Mouse (Mus musculus): ENCODE measurements at regions not wholly inside any gene's neighbourhood (a gene's known extent, or its start where the extent isn't known, plus 50 kb on each side); places are given as distances from the start of the nearest gene placed in this dataset.

DNA sequence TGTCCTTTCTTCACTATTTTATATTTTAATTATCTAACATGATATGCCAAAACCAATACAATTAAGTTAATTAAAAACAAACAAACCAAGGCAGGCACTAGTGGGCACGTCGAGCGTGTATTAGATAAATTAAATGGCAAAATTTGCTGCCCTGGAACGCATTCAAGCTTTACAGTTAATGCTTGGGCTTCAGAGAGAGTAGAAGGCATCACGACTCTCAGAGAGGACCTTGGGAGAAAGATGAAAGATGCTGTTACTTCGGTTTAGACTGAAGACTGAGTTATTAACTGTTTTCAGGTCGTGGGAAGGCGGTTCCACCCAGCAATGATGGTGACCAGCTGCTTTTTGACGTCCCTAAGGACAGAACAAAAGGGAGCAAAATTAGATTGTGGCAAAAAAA is 71.7 kb upstream of the Boc start:
- DNase-seq (ENCODE audit: low spot score): no peak

DNA sequence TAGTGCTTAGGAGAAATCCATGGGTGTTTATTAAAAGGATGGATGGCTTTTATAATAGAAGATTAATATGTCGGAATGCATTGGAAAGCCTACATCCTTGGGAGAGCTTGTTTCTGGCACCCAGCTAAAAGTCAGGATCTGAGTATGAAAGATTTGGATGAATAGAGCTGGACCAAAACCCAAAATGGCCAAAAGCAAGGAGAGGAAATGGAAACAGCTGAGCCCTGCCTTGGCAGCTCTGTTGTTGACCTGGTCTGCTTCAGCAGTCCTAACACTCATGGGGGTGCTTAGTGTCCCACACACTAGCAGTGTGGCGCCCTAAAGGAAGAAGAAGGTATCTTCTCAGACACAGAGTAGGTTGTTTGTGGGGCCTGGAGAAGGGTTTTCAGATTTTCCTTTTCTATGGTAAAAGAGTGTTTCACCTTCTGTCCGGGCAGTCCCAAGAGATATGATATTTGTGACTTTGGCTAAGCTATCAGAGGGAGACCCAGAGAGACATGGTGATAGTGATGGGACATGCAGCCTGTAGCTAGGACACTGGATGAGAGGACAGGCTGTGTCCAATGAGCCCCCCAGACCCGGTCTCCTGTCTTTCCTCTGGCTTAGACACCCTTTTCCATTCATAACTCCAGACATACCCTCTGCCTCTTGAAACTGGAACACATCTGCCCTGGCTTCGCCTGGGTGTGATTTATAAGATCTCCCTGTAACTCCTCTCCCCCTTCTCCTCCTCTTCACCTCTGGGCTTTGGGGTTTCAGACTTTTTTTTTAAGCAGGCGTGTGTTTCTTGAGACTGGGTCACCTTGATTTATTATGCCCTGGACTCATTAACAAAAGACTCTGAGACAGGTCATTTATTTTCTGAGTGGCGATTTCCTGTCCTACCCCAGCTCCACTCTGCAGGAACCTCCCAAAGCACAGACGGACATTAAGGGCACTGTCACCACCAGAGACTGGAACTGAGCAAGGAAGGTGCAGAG is 70.9 kb upstream of the Boc start:
- DNase-seq (ENCODE audit: low spot score): peak; percentile 16

DNA sequence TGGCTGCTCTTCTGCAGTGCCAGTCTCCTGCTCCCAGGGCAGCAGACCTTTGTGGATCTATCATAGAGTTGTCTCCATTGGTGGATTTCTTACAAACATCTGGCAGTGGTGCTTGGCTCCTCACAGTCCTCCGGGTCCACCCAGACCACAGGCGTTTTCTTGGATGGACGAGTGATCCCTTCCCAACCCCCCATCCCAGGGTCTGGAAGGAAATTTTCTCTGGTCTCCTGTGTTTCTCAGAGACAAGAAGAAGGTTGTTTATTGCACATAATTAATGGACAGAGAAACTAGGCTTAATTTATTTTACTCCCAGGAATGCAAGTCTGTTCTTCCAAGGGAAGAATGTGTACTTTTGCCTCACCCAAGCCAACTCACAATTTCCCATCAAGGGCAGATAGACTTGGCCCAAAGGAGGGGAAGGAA is 67.2 kb upstream of the Boc start:
- DNase-seq (ENCODE audit: low spot score): peak; percentile 30

DNA sequence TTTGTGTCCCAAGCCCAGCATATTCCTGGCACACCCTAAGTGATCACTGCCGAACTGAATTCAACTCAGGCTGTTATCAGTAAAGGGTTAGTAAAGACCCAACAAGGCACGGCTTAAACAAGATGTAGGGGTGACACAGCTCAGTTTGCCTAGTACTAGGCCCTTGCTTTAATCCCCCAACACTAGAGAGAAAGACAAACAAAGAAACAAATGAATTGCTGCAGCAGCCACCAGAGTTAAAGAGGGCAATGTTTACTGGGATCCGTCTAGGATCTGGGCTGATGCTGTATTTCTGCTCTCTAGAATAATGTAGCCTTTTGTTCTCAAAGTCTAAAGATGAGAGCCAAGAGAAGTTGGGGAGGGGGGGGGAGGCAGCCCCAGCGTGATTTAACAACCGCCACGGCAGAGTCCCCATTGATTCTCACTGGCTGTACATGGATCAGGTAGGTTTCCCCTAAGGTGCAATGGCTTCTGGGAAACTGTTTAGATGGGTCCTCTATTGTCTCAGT is 66.5 kb upstream of the Boc start:
- DNase-seq (ENCODE audit: low spot score): no peak

DNA sequence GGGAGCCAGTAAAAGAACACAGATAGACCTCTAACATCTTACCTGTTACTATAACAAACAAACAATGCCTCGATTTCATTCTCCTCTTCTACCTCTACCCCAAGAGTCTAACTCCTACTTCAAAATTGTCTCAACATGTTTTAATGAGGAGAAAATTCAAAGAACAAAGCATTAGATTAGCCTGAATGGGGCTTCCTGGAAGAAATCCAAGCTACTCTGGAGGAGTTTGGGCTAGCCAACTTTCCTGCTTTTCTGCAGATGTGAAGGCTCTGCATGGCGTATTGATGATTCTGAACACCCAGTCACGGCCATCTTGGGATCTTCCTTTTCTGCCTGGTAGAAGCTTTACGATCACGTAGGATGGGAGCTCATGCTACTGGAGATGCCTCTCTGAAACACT is 62.9 kb upstream of the Boc start:
- DNase-seq (ENCODE audit: low spot score): no peak

DNA sequence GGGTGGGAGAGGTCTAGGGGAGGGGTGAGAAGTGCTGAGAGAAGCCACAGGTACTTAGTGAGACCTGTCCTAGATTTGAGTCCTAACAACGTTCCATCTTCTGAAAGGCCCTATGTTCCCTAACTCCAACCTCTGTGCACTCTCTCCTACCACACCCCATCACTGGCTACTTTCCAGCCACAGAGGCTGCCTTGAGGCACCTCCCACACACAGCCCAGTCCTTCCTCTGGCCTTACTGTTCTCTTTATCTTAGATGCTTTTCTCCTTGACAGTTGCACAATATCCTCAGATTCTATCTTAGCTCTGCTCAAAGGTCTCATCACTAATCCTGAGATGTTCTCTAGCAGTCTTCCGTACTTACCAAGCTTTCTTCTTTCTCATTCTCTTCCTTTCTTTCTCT is 61.8 kb upstream of the Boc start:
- DNase-seq (ENCODE audit: low spot score): peak; percentile 44

DNA sequence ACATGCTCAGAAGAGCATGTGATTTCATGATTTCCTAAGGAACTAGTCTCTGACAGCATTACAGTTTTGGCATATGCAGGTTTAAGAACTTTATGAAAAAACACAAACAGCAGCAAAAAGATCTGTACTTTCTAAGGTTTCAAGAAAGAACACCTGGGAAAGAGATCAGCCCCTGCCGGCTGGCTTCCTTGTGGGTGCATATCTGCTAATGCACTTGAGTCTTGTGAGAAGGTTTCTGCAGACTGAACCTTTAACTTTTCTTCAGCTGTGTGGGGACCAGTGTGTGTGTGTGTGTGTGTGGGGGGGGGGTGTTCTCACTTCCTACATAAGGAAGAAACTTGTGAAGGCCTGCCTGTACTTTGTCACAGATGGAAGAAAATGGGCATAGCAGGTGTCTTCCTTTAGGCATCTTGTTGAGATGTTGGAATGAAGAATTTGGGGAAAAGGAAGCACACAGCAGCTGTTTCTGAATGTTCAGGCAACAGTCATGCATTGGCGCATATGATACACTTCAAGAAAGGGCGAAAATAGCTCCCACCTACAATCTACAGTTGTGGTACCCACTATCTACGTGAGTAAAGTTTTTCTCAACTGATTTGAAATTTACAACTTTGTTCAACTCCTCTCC is 60.9 kb upstream of the Boc start:
- DNase-seq (ENCODE audit: low spot score): no peak

DNA sequence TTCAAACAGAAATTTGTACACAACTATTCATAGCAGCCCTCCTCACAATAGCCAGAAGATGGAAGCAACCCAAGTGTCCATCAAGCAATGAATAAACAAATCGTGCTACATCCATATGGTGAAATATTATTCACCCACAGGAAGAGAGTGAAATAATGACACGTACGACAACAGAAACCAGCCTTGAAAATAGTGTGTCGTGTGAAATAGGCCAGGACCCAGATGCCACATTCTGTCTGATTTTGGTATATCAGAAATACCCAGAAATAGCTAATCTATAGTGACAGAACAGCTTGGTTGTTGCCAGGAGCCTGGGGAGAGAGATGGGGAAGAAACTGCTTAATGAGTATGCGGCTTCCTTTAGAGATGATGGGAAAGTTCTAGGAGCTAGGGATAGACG is 58.3 kb upstream of the Boc start:
- DNase-seq (ENCODE audit: low spot score): no peak

DNA sequence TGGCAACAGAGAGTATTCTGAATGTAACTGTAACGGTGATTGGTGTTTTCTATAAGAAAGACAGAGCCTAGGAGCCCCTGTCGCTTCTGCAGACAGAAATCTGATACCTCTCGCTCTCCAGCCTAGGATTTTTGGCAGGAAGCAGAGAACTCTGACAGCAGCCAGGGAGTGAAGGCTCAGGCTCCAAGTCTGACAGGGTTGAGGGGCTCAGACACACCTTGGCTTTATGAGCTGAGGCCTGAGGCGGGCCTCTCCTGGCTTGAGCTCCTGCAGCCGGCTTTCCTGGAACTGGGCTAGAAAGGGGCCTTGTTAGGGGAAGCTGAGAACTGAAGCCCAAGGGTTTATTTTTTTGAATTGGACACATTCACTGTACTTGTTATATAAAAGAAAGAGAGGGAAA is 57.7 kb upstream of the Boc start:
- DNase-seq (ENCODE audit: low spot score): peak; percentile 41

DNA sequence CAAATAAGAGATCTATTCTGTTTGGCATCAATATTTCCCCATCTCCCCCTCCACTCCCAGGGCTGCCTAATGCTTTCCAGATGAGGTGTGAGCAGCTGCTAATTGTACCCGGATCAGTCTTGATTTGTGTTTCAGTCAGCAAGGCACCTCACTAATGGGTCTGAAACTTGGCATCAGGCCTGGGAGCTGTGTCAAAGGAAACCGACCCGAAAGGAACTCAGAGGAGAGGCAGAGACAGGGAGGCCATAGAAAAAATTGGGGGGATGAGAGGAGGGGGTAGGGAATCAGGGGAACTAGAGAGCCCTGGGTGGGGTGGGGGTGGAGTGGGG is 57.1 kb upstream of the Boc start:
- no peak for DNase-seq (ENCODE audit: low spot score)

DNA sequence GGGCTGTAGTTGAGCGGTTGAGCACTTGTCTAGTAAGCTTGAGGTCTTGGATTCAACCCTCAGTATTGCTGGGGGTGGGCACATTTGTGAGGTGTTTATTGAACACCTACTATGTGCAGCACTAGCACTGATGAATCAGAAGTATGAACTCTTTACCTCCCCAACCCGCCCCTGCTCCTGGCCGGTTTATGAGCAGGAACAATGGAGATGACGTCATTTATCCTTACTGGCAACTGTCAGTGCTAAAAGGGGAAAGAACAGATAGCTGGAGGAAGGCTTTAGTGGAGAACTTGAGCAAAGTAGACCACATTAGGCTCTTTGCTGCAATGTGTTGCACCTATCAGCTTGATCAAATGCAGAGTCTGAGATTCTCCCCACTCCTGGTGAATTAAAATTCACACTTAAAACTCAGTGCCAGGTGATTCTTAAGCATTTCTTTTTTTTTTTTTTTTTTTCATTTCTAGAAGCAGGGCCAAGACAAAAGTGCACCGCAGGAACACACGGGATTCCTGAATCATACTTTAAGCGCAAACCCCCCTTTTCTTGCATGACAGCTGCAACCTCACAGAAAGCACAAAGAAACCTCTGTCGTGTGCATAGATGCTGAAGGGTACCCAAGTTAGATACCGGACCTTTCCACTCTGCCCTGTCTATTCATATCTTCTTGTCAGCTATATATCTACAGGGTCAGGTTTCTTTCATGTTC is 56.6 kb upstream of the Boc start:
- no peak for DNase-seq (ENCODE audit: low spot score)

DNA sequence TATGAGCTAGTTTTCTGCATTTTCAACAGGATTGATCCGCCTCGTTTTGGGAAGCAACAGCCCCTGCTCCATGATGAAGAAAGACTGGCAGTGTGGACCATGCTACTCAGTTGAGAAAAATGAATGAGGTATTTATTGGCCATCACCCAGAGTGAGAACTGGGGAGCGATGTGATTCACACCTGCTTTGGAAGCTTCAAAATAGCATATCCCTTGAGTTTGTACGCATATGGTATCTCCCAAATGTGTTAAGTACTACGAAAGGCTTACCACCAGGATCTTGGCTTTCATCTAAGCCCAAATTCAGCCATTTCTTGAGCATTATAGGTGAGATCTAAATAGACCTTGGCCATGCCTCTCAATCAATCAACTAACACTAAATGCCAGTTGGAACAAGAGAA is 55.5 kb upstream of the Boc start:
- no peak for DNase-seq (ENCODE audit: low spot score)

DNA sequence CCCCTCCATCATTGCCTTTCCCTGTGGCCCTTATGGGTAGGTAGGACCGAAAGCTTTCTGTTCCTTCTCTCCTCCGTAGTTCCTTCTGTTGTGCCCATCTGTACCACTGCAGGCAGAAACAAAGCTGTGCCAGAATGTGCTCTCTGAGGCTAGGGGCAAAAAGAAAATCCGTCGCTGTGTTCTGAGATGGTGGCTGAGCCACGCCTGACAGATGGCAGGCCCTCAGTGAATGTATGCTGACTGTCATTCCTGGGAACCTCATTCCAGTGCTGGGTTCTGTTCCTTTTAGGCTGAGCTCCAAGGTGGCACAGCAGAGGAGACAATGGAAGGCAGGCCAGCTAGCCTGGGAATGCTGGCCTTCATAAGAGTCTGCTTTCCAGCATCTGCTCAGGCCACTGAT is 54.0 kb upstream of the Boc start:
- no peak for DNase-seq (ENCODE audit: low spot score)

DNA sequence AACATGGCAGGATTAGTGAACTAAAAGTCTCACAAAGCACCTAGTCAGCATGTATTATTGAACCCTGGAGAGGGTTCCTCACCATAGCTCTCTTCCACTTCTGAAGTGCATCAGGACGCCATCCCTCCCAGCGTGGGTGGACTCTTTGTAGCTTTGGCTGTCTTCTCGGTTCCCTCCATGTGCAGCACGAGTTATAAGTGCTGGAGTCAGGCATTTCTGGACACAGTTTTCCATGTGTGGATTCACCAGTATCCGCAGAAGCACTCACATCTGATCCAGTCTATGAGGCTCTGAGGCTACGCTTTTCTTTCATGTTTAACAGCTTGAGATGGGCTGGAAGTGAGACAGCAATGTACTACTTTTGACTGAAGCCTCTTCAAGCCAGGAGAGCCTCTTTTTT is 52.8 kb upstream of the Boc start:
- DNase-seq (ENCODE audit: low spot score): no peak

DNA sequence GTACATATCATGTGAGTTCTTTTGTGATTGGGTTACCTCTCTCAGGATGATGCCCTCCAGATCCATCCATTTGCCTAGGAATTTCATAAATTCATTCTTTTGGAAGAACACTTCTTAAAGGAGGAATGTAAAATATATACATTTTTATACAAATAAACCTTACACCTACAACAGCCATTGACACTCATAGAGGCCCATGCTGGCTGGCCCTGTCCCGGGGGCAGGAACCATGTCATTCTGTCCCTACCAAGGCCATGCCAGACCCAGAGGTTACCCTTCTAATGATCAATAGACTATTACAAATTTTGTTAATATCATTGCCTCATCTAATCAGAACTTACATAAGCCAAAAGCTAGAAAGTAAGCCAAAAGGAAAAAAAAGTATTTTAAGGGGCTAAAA is 49.9 kb upstream of the Boc start:
- DNase-seq (ENCODE audit: low spot score): no peak

Data from urinary bladder, postnatal 14 days (tissue).